Mouse (Mus musculus) heart, postnatal 25 days (tissue): ENCODE results near the gene Galt. TPM values are rescaled to one million over a fixed set of nuclear protein-coding genes. Genes with fewer than 3 reads are reported as not detected.
"Not testable (repeated sequence)": the region's sequence is repeated elsewhere in the genome, so short reads cannot be mapped to it uniquely, and the experiment has no call there.

ENCODE experiments used
- DNase-seq: peaks from one replicate; pipeline ENCODE4 v3.0.0; 2022; ENCODE audit warnings: low spot score
- intact Hi-C: fragments of 180-260 bp; cut with DNase I; formaldehyde crosslinking; loops from one replicate; pipeline ENCODE4 v1.15.1; 2025
- total RNA-seq, 2 experiments: library from RNA; stranded (reverse); gene quantifications; 2 replicates each; pipeline ENCODE4 v1.2.3; 2021

The Galt gene
- total RNA-seq, 2 experiments from 2014 or later = 52.1 to 52.9 TPM

- intact Hi-C loops = loop anchor here (2.0 kb wide), 1 partner anchor 16 kb away; the partner anchor contains the start of gene Sigmar1
- not testable (repeated sequence) for DNase-seq
These were observed 17.9 kb downstream of the Galt start for GRCm38 (mm10) chr4:41772946-41773345.

- intact Hi-C loops = loop anchor here (2.0 kb wide), 1 partner anchor 17 kb away; the partner anchor contains the start of gene Sigmar1
These were observed 18.5 kb downstream of the Galt start for GRCm38 (mm10) chr4:41773502-41773901.

GRCm38 (mm10) chr4:41774002-41774401, 19.0 kb downstream of the Galt start, which contains the start of gene Ccl27a:
Ccl27a (minus strand) TSS chr4:41774247.
- intact Hi-C loops = not testable (repeated sequence)
- DNase-seq = peak; percentile 67

More at GRCm38 (mm10) chr4:41773502-41773901, 18.5 kb downstream of the Galt start:
- peak; percentile 55 for DNase-seq

GRCm38 (mm10) chr4:41774506-41774905, 19.5 kb downstream of the Galt start:
- DNase-seq, intact Hi-C loops: not testable (repeated sequence)

GRCm38 (mm10) chr4:41775840-41776239, 20.8 kb downstream of the Galt start:
- DNase-seq, intact Hi-C loops: not testable (repeated sequence)

GRCm38 (mm10) chr4:41781271-41781670, 26.2 kb downstream of the Galt start:
- DNase-seq, intact Hi-C loops: not testable (repeated sequence)

- intact Hi-C loops, DNase-seq: not testable (repeated sequence)
These were observed 26.9 kb downstream of the Galt start for GRCm38 (mm10) chr4:41781748-41782485.

GRCm38 (mm10) chr4:41782711-41783110, 27.7 kb downstream of the Galt start:
- DNase-seq, intact Hi-C loops: not testable (repeated sequence)

GRCm38 (mm10) chr4:41783197-41783596, 28.2 kb downstream of the Galt start:
- DNase-seq, intact Hi-C loops: not testable (repeated sequence)

Other genes with a start within 250 kb of the Galt start
- not detected for gene 1110017D15Rik, start 237.9 kb upstream of the Galt start, total RNA-seq
- 10 to 100 TPM; 12.5 to 14.3 TPM for gene Fam219a, start 185.7 kb upstream of the Galt start, total RNA-seq
- 1 to 10 TPM; 1.8 to 2.7 TPM for gene Dnaic1, start 185.5 kb upstream of the Galt start, total RNA-seq
- 1 to 10 TPM; 8.0 to 8.8 TPM for gene Enho, start 114.9 kb upstream of the Galt start, total RNA-seq
- gene Cntfr, start 58.1 kb upstream of the Galt start, total RNA-seq = 1 to 10 TPM; 4.2 to 5.1 TPM
- 10 to 100 TPM; 74.2 to 87.4 TPM for gene Il11ra1, start 55.2 kb upstream of the Galt start, total RNA-seq
- 10 to 100 TPM; 30.5 to 32.0 TPM for gene Rpp25l, start 41.7 kb upstream of the Galt start, total RNA-seq
- 10 to 100 TPM; 74.8 to 79.9 TPM for gene Dctn3, start 32.1 kb upstream of the Galt start, total RNA-seq
- not detected for gene Arid3c, start 24.1 kb upstream of the Galt start, total RNA-seq
- gene Sigmar1, start 929 bp downstream of the Galt start, total RNA-seq = 10 to 100 TPM; 18.0 to 19.6 TPM
- gene Ccl27a, start 19.0 kb downstream of the Galt start, total RNA-seq = 10 to 100 TPM; 11.6 to 17.2 TPM
- gene Gm21541, start 148.4 kb downstream of the Galt start, total RNA-seq = not detected
- under 1 TPM; 0.39 to 0.53 TPM for gene Gm20878, start 186.3 kb downstream of the Galt start, total RNA-seq
- gene Fam205a4, start 210.8 kb downstream of the Galt start, total RNA-seq = not detected